Comparison of ENCODE assay signal across 11 mouse cellular contexts in the genomic region with DNA sequence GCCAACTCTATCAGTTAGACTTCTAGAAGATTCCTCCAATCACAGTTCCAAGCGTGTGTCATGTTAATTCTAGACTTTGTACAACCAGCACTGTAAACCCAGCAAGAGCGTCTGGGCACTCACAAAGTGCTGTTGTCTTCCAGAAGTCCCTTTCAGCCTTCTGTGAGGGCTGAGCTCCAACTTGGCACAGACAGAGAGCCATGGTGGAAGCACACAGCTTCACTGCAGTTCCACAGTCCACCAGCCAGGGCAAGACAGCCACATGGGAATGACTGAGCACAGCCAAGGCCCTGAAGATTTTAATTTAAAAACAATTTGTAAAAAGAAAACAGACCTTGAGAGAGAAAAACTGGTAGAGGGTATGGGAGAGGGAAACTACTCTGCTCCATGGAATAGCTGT.
DNase-seq lines count a peak whose midpoint lies in the region; ATAC-seq lines count a peak whose summit lies in the region.
"Had no signal": no experiment of that assay in that cellular context is flagged by ENCODE, and none has a peak within 500 bp of the region (broad histone marks: within the 10 kb centered on the region; RNA-seq: fewer than 3 reads in every experiment).

No protein-coding gene starts in this region.

- H3K27ac ChIP-seq in midbrain, embryonic 11.5 days (ENCODE audit: low read depth, low read length) = no peak overlapping the region
- H3K27ac ChIP-seq in midbrain, embryonic 15.5 days = no peak overlapping the region
- no peak overlapping the region for H3K27ac ChIP-seq in forebrain, embryonic 16.5 days (ENCODE audit: low read length)
- H3K27ac ChIP-seq: intestine, embryonic 15.5 days; liver, embryonic 12.5 days had no signal

- peaks cover 3% of the 10 kb centered on the region for H3K4me1 ChIP-seq in midbrain, embryonic 11.5 days (ENCODE audit: control insufficient read depth, insufficient read depth, low read length)
- no peaks in the 10 kb centered on the region for H3K4me1 ChIP-seq in midbrain, embryonic 15.5 days
- peaks cover 2% of the 10 kb centered on the region for H3K4me1 ChIP-seq in forebrain, embryonic 16.5 days (replicated peaks; ENCODE audit: control insufficient read depth, insufficient read depth, low read length)
- H3K4me1 ChIP-seq: intestine, embryonic 15.5 days; liver, embryonic 12.5 days had no signal

- H3K4me3 ChIP-seq in midbrain, embryonic 11.5 days (ENCODE audit: low read depth, low read length) = no peak overlapping the region
- no peak overlapping the region for H3K4me3 ChIP-seq in midbrain, embryonic 15.5 days
- H3K4me3 ChIP-seq in forebrain, embryonic 16.5 days (replicated peaks; ENCODE audit: low read length) = no peak overlapping the region
- H3K4me3 ChIP-seq: intestine, embryonic 15.5 days; liver, embryonic 12.5 days had no signal

- no peak overlapping the region for H3K9ac ChIP-seq in midbrain, embryonic 11.5 days (ENCODE audit: low read length)
- no peak overlapping the region for H3K9ac ChIP-seq in midbrain, embryonic 15.5 days
- no peak overlapping the region for H3K9ac ChIP-seq in forebrain, embryonic 16.5 days (replicated peaks; ENCODE audit: low read depth, low read length)
- H3K9ac ChIP-seq: intestine, embryonic 15.5 days; liver, embryonic 12.5 days had no signal

- intact Hi-C loops in gastrocnemius, postnatal 14 days (cut with DNase I; ENCODE audit: low total_unique reads) = no loop called here

- WGBS in midbrain, embryonic 11.5 days = 89% methylated on average over 2 of the region's 2 CpGs
- 78% methylated on average over 2 of the region's 2 CpGs for WGBS in midbrain, embryonic 15.5 days
- 38% methylated on average over 2 of the region's 2 CpGs for WGBS in forebrain, embryonic 16.5 days

- H3K4me2 ChIP-seq in midbrain, embryonic 11.5 days = no peak overlapping the region
- no peak overlapping the region for H3K4me2 ChIP-seq in midbrain, embryonic 15.5 days
- H3K4me2 ChIP-seq in forebrain, embryonic 16.5 days (ENCODE audit: low read length) = no peak overlapping the region
- H3K4me2 ChIP-seq: intestine, embryonic 15.5 days; liver, embryonic 12.5 days had no signal

- no peak for ATAC-seq in midbrain, embryonic 11.5 days (ENCODE audit: low FRiP score)
- ATAC-seq in midbrain, embryonic 15.5 days (replicated peaks) = no peak
- ATAC-seq in forebrain, embryonic 16.5 days = peak; percentile 89
- ATAC-seq in granulocyte monocyte progenitor cell, adult 5-6 weeks (replicated peaks; ENCODE audit: poor library complexity, severe bottlenecking) = no peak
- ATAC-seq: intestine, embryonic 15.5 days; liver, embryonic 12.5 days had no signal

- H3K9me3 ChIP-seq in midbrain, embryonic 11.5 days (ENCODE audit: control insufficient read depth, low read length) = no peaks in the 10 kb centered on the region
- H3K9me3 ChIP-seq in midbrain, embryonic 15.5 days = no peaks in the 10 kb centered on the region
- no peaks in the 10 kb centered on the region for H3K9me3 ChIP-seq in forebrain, embryonic 16.5 days (ENCODE audit: control insufficient read depth, low read length)
- H3K9me3 ChIP-seq: intestine, embryonic 15.5 days; liver, embryonic 12.5 days had no signal

- no peaks in the 10 kb centered on the region for H3K36me3 ChIP-seq in midbrain, embryonic 11.5 days (ENCODE audit: control insufficient read depth, insufficient read depth, low read length)
- H3K36me3 ChIP-seq in midbrain, embryonic 15.5 days (replicated peaks) = no peaks in the 10 kb centered on the region
- H3K36me3 ChIP-seq in forebrain, embryonic 16.5 days (ENCODE audit: control insufficient read depth, insufficient read depth) = no peaks in the 10 kb centered on the region
- H3K36me3 ChIP-seq: intestine, embryonic 15.5 days; liver, embryonic 12.5 days had no signal

- DNase-seq in gastrocnemius, postnatal 14 days = peak; percentile 15
- DNase-seq in gastrocnemius, postnatal 4 days (ENCODE audit: low spot score in 2 of 2) = no peak
- peak; percentile 73 for DNase-seq in midbrain, embryonic 11.5 days (ENCODE audit: low spot score, missing footprints)
- peak; percentile 71 to 75 for DNase-seq in right cerebral cortex, postnatal 10 days (ENCODE audit: low spot score in 2 of 2)
- no peak for DNase-seq in T-cell, adult 2 months (ENCODE audit: low spot score)
- DNase-seq: adrenal gland, adult 2 months had no signal

- no peaks in the 10 kb centered on the region for H3K27me3 ChIP-seq in midbrain, embryonic 11.5 days (ENCODE audit: control insufficient read depth, insufficient read depth, low read length)
- no peaks in the 10 kb centered on the region for H3K27me3 ChIP-seq in midbrain, embryonic 15.5 days (replicated peaks)
- H3K27me3 ChIP-seq in forebrain, embryonic 16.5 days (replicated peaks; ENCODE audit: control insufficient read depth, insufficient read depth, low read length) = no peaks in the 10 kb centered on the region
- H3K27me3 ChIP-seq: intestine, embryonic 15.5 days; liver, embryonic 12.5 days had no signal

Comparison
In these comparisons a context has a peak if more than half of its experiments do, and no peak if none do; other contexts are left out.
1. DNase-seq: peak in gastrocnemius, postnatal 14 days (single experiment), midbrain, embryonic 11.5 days (single experiment) and right cerebral cortex, postnatal 10 days (2 of 2); none in gastrocnemius, postnatal 4 days (0 of 2) and T-cell, adult 2 months (single experiment).